Mouse (Mus musculus): Measurements from ENCODE around the gene Bptf. TPM values are rescaled to one million over a fixed set of nuclear protein-coding genes. Genes with fewer than 3 reads are reported as not detected.
"Not testable (repeated sequence)": the region's sequence is repeated elsewhere in the genome, so short reads cannot be mapped to it uniquely, and the experiment has no call there.

The Bptf gene
- polyA plus RNA-seq, 1 experiment from 2014 or later: 42.3 TPM

DNA sequence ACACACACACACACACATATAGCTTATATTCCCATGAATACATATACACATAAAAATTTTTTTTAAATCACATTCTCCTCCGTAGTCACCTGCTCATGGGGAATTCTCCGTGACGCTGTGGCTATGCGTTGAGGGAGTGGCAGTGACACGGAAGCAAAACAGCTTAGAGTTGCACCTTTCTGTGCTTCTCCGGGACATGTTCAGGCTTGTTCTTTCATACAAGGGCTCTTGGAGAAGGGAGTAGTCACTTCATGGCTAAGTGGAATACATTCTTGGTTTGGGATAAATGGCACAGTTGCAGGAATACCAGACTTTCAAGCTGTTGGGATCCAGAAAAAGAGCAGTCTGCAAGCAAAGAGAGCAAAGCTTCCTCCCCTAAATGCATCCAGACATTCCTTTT lies 5.7 kb upstream of the Bptf start:
- Histone ChIP-seq H3K27ac (no peak overlapping the region), H3K9me3 (no peaks in the 10 kb centered on the region), H3K4me2 (replicated peaks) (no peak overlapping the region), H3K4me3 (no peak overlapping the region), H3K4me1 (peaks cover 3% of the 10 kb centered on the region), H3K36me3 (no peaks in the 10 kb centered on the region), H3K9ac (no peak overlapping the region), H3K27me3 (no peaks in the 10 kb centered on the region)
- ATAC-seq (ENCODE audit: low FRiP score, low read depth): no peak
- 88% methylated on average over 6 of the region's 6 CpGs for WGBS

DNA sequence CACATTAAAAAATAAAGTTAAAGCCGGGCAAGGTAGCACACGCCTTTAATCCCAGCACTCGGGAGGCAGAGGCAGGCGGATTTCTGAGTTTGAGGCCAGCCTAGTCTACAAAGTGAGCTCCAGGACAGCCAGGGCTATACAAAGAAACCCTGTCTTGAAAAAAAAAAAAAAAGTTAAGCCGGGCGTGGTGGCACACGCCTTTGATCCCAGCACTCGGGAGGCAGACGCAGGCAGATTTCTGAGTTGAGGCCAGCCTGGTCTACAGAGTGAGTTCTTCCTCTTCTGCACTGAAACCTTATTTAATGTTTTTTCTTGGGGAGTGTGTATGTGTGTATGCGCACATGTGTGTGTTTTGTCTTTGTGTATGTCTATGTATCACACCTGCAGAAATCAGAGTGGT lies 4.5 kb upstream of the Bptf start:
- H3K4me3 ChIP-seq; ATAC-seq (ENCODE audit: low FRiP score, low read depth); H3K27me3 ChIP-seq; H3K4me2 ChIP-seq (replicated peaks); H3K36me3 ChIP-seq; H3K27ac ChIP-seq; H3K9me3 ChIP-seq; H3K4me1 ChIP-seq; H3K9ac ChIP-seq: not testable (repeated sequence)
- WGBS: 93% methylated on average over 10 of the region's 10 CpGs

DNA sequence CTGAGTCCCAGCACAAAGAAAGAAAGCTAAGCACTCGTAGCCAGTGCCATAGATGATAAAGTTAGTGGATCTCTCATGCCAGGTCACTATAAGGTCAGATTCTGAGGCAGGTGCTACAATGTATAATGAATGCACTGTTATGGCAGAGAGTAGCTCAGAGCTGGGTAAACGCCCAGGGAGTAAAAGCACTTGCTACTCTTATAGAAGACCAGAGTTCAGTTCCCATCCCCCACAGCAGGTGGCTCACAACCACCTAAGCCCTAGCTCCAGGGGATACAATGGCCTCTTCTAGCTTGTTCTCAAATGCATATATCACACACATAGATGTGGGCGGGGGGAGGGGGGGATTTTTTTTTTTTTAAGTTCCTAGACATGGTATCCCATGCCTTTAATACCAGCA lies 3.8 kb upstream of the Bptf start:
- 56% methylated on average over 3 of the region's 3 CpGs for WGBS
- Histone ChIP-seq H3K4me1 (peaks cover 5% of the 10 kb centered on the region), H3K4me2 (replicated peaks) (no peak overlapping the region), H3K27ac (no peak overlapping the region), H3K36me3 (no peaks in the 10 kb centered on the region), H3K9me3 (no peaks in the 10 kb centered on the region), H3K27me3 (no peaks in the 10 kb centered on the region), H3K9ac (no peak overlapping the region), H3K4me3 (no peak overlapping the region)
- no peak for ATAC-seq (ENCODE audit: low FRiP score, low read depth)

DNA sequence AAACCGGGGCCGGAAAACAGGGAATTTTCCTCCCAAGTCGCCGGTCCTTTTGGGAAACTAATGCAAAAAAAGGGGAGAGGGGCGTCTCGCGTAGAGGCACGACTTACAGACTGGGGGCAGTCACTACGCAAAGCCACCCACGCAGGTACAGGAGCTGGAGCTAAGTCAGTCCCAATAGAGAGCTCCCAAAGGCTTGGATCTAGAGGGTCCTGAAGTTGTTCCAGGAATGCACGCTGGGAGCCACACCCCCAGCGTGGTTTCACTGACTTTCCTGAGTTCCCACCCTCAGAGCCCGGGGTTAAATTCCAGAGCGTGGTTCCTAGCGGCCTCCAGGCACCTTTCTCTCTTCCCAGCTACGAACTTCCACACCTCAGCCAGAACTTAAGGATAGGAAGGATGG lies 499 bp upstream of the Bptf start:
- Histone ChIP-seq H3K4me2 (replicated peaks) (peak overlapping the region; percentile 73), H3K36me3 (no peaks in the 10 kb centered on the region), H3K4me3 (peak overlapping the region; percentile 76), H3K9me3 (no peaks in the 10 kb centered on the region), H3K4me1 (peaks cover 19% of the 10 kb centered on the region), H3K27me3 (no peaks in the 10 kb centered on the region), H3K27ac (peak overlapping the region; percentile 97), H3K9ac (peak overlapping the region; percentile 93)
- under 1% methylated on average over 16 of the region's 16 CpGs for WGBS
- ATAC-seq (ENCODE audit: low FRiP score, low read depth): peak; percentile 24; the same call in 1 of the 2 replicates

DNA sequence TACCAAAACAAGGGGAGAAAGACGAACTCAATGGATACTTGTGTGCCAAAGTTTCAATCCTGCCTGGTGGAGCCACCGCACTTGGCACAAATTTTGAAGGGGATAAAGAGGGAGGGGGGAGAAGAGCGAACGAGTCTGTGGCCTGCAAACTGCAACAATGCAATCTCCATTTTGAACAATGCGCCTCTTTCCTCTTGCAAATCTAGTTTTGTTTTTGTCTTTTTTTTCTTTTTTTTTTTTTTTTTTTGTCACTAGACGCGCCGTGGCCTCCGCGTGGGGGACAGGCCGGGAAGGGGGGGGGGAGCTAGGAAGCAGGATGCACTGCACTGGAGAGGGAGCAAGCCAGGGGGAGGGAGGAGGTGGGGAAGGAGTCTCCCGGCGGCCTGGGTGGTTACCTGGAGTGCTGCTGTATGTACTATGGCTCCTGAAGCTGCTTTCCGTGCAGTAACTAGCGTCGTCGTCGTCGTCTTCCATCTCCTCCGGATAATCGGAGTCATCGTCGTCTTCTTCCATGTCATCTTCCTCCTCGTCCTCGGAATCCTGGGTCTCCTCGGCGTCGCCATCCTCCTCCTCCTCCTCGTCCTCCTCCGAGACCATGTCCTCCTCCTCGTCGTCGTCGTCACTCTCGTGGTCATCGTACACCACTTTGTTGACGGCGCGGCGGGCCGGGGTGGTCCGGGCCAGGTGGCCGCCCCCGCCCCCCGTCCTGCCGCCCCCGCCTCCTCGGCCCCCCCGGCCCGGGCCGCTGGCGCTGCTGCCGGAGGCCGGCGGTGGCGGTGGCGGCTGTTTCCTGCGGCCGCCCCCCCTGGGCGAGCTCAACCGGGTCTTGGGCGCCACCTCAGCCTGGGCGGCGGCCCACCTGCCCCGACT lies 813 bp downstream of the Bptf start:
- peaks cover 22% of the 10 kb centered on the region for H3K4me1 ChIP-seq
- peak overlapping the region; percentile 97 for H3K27ac ChIP-seq
- WGBS: under 1% methylated on average over 39 of the region's 65 CpGs
- H3K4me3 ChIP-seq: peak overlapping the region; percentile 76
- no peaks in the 10 kb centered on the region; the same call in 1 of the 2 replicates for H3K36me3 ChIP-seq
- no peaks in the 10 kb centered on the region for H3K9me3 ChIP-seq
- H3K9ac ChIP-seq: peak overlapping the region; percentile 93
- H3K4me2 ChIP-seq (replicated peaks): peak overlapping the region; percentile 83
- no peaks in the 10 kb centered on the region for H3K27me3 ChIP-seq
- peak; percentile 74 for ATAC-seq (ENCODE audit: low FRiP score, low read depth)

DNA sequence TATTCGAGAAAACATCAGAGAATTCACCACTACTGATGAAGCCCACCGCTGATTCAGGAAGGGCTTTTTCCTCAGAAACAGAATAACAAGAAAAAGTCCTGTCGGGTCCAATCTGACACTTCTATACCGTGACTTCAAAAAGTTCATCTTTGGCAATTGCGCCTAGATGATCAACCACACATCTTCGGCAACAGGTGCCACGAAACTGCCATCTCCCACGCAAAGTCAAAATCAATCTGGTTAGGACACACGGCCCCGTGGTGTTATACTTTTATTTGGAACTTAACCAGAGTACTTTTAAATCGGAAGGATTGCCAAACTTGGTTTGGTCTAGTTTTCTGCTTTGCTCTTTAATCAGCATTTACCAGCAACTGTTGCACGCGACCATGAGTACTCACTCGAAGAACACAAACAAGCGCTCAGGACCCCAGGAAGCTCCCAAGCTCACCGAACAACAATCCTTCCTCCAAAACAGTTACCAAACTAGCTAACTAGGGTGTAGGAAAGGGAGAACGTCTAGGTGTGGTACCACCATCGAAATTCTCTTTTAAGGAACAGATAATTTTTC lies 1.6 kb downstream of the Bptf start:
- peak overlapping the region; percentile 83 for H3K4me2 ChIP-seq (replicated peaks)
- 2% methylated on average over 18 of the region's 18 CpGs for WGBS
- peak overlapping the region; percentile 97; the same call in 1 of the 2 replicates for H3K27ac ChIP-seq
- no peaks in the 10 kb centered on the region for H3K27me3 ChIP-seq
- H3K4me3 ChIP-seq: peak overlapping the region; percentile 76
- H3K9ac ChIP-seq: peak overlapping the region; percentile 93
- no peaks in the 10 kb centered on the region; the same call in 1 of the 2 replicates for H3K36me3 ChIP-seq
- ATAC-seq (ENCODE audit: low FRiP score, low read depth): no peak
- H3K4me1 ChIP-seq: peaks cover 22% of the 10 kb centered on the region
- no peaks in the 10 kb centered on the region for H3K9me3 ChIP-seq

DNA sequence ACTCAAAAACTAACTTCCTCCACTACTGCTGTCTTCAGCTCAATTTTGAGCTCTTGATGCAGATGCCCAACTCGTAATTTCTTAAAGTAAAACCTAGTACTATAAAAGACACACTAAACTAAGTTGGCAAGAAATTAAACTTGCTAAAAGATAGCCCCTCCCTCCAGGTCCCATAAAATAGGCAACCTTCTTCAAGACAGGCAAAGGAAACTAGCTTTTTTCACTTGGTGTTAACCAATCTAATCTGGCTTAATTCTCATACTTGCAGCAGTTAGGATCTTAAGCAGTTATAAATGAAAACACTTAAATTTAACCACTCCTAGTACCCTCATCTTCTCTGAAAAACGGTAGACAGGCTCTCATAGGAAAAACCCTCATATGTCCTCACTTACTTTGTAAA lies 2.3 kb downstream of the Bptf start:
- Histone ChIP-seq H3K4me2 (replicated peaks) (peak overlapping the region; percentile 83), H3K9ac (peak overlapping the region; percentile 93), H3K27me3 (no peaks in the 10 kb centered on the region), H3K36me3 (no peaks in the 10 kb centered on the region; the same call in 1 of the 2 replicates), H3K27ac (no peak overlapping the region), H3K4me3 (peak overlapping the region; percentile 76), H3K9me3 (no peaks in the 10 kb centered on the region), H3K4me1 (peaks cover 26% of the 10 kb centered on the region)
- WGBS: 12% methylated on average over 2 of the region's 2 CpGs
- no peak for ATAC-seq (ENCODE audit: low FRiP score, low read depth)

DNA sequence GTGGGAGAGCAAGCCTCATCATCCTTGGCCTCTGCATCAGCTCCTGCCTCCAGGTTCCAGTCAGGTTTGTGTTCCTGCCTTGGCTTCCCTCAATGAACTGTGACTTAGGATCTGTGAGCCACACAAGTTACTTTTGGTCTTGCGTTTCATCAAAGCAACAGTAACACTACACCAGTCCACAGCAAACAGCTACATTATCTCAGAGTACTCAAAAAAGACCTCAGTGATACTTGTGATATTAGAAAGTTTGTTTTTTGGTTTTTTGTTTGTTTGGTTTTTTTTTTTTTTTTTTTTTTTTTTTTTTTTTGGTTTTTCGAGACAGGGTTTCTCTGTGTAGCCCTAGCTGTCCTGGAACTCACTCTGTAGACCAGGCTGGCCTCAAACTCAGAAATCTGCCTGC lies 5.2 kb downstream of the Bptf start:
- H3K4me2 ChIP-seq (replicated peaks); H3K9ac ChIP-seq; H3K9me3 ChIP-seq; ATAC-seq (ENCODE audit: low FRiP score, low read depth); H3K27ac ChIP-seq; H3K4me3 ChIP-seq; H3K27me3 ChIP-seq: not testable (repeated sequence)
- 80% methylated on average over 2 of the region's 2 CpGs for WGBS
- H3K4me1 ChIP-seq: peaks cover 34% of the 10 kb centered on the region
- H3K36me3 ChIP-seq: peaks cover 10% of the 10 kb centered on the region

DNA sequence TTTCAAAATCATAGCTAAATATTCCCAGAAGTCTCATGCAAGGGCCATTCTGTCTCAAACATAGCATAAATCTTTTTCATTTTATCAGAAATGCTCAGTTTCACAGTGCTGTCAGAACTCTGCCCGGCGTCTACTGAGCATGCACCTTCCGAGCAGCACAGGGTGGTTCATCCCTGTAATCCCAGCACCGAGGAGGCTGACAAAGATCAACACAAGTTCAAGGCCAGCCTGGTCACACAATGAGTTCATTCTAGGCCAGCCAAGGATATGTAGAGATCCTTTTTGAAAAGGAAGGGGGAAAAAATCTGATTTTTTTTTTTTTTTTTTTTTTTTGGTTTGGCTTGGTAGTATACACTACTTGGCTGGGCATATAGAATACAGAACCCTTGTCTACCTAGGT lies 6.9 kb downstream of the Bptf start:
- H3K4me1 ChIP-seq: peaks cover 37% of the 10 kb centered on the region
- no peak overlapping the region for H3K27ac ChIP-seq
- H3K27me3 ChIP-seq: no peaks in the 10 kb centered on the region
- 87% methylated on average over 4 of the region's 4 CpGs for WGBS
- no peak overlapping the region for H3K4me2 ChIP-seq (replicated peaks)
- H3K9me3 ChIP-seq: no peaks in the 10 kb centered on the region
- no peak overlapping the region for H3K4me3 ChIP-seq
- no peak overlapping the region for H3K9ac ChIP-seq
- peaks cover 11% of the 10 kb centered on the region for H3K36me3 ChIP-seq
- no peak for ATAC-seq (ENCODE audit: low FRiP score, low read depth)

DNA sequence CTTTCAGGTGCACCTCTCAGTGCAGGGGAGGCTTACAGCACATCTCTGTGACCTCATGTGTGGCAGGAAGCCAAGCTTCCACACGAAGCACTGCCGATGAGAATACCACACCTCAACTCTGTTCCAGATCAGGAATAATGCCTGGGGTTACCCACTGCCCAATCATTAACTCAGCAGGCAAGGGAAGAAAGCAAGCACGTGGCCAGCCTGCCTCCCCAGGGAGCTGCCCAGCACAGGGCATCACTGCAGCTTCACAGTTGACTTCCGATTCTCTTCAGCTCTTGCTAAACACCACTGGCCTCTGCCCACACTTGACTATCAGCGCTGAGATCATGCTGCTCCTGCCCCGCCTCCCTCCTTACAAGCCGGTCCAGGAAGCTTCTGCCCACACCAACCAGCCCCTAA lies 7.6 kb downstream of the Bptf start:
- Histone ChIP-seq H3K4me1 (peaks cover 30% of the 10 kb centered on the region), H3K4me3 (no peak overlapping the region), H3K9ac (no peak overlapping the region), H3K9me3 (no peaks in the 10 kb centered on the region), H3K4me2 (replicated peaks) (0 out of 2 replicates have a peak overlapping the region, but pooled peaks have one; percentile 12), H3K27me3 (no peaks in the 10 kb centered on the region), H3K36me3 (peaks cover 11% of the 10 kb centered on the region), H3K27ac (no peak overlapping the region)
- 30% methylated on average over 7 of the region's 7 CpGs for WGBS
- ATAC-seq (ENCODE audit: low FRiP score, low read depth): 0 out of 2 replicates have a peak, but pooled peaks have one; percentile 15

DNA sequence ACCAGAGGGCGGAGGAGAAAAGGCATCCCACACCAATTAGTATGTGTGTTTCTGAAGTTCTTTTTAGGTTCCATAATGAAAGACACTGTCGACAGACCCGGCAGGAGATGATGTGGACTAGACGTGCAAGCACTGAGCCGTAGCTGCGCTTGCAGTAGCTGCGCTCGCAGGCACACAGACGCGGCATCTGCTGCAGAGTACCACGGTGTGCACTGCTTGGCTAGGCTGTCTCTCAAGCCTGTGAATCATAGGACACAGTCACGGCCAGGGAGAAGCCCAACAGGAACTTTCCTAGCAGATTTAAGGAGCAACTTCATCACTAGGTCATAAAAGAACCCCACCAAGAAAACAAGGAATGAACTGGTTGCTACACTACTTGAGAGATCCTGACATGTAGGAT lies 14.1 kb downstream of the Bptf start:
- Histone ChIP-seq H3K4me3 (no peak overlapping the region), H3K4me2 (replicated peaks) (no peak overlapping the region), H3K27me3 (no peaks in the 10 kb centered on the region), H3K4me1 (peaks cover 40% of the 10 kb centered on the region), H3K9ac (no peak overlapping the region), H3K9me3 (no peaks in the 10 kb centered on the region), H3K36me3 (peaks cover 11% of the 10 kb centered on the region; the same call in 1 of the 2 replicates), H3K27ac (no peak overlapping the region)
- WGBS: 81% methylated on average over 12 of the region's 12 CpGs
- no peak for ATAC-seq (ENCODE audit: low FRiP score, low read depth)

DNA sequence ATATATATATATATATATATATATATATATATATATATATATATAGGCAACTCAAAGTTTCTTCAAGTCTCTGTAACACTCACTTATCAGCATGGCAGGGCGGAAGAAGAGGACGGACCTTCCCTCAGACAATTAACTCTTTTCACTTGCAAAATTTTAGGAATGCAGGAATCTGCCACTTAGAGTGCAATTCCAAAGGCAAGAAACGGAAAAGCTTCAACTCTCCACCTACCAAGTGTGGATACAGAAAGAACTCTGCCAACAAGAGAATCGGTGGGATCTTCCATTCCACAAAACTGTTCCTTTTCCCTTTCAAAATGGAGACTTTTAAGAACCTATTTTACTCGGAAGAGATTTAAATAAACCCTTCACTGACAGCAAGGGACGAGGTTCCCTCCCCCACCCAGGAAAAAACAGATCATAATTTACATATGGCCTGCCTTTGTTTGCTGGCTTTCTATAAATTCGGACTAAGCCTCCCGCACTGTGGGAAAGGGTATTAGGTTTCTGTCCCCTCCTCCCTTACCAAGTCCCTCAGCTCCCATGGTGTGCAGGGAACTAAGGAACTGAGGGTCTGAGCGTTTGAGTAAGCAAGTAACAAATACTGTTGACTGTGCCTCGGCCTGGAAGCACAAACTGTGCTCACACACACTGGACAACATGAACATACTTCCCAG lies 17.9 kb downstream of the Bptf start:
- H3K27me3 ChIP-seq: no peaks in the 10 kb centered on the region
- H3K4me3 ChIP-seq: no peak overlapping the region
- H3K4me2 ChIP-seq (replicated peaks): peak overlapping the region; percentile 36
- no peak overlapping the region for H3K9ac ChIP-seq
- peak overlapping the region; percentile 63 for H3K27ac ChIP-seq
- WGBS: 26% methylated on average over 10 of the region's 10 CpGs
- no peaks in the 10 kb centered on the region for H3K9me3 ChIP-seq
- 0 out of 2 replicates have a peak, but pooled peaks have one; percentile 57 for ATAC-seq (ENCODE audit: low FRiP score, low read depth)
- peaks cover 36% of the 10 kb centered on the region for H3K4me1 ChIP-seq
- peaks cover 24% of the 10 kb centered on the region for H3K36me3 ChIP-seq

All from limb, embryonic 13.5 days (tissue).